Mouse (Mus musculus): ENCODE measurements around the gene Nod1.

GRCm38 (mm10) chr6:54954659-54955414, 17.6 kb downstream of the Nod1 start:
- TF ChIP-seq EP300 (IDR thresholded peaks at IDR 0.05; ENCODE audit: insufficient read depth, low read depth, low read length) (no peak), CTCF (IDR thresholded peaks at IDR 0.05; ENCODE audit: low read depth, low read length) (no peak)
